Mouse (Mus musculus): Measurements from ENCODE around the gene Maml2. TPM values are rescaled to one million over a fixed set of nuclear protein-coding genes. Genes with fewer than 3 reads are reported as not detected.
A peak's percentile ranks its signal among the peaks of the same experiment; 100 is the strongest.

Maml2 gene
- polyA plus RNA-seq, 1 experiment = 1.3 TPM

DNA sequence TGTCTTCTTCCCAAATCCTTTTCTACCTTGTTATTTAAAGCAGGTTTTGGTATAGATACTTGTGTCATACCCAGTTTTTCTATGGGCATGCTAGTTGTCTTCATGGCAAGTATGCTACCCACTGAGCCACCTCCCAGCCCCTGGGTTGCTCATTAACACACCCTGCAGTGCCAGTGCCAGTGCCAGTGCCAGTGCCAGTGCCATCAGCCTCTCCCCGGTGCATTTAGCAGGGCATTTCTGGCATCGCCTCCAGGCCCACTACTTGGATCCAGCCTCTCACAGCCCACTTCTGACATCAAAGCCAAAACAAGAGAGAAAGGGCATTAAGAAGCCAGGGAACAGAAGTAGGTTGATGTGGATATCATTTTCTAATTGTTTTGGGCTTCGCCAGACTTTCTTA lies 133.9 kb downstream of the Maml2 start:
- H3K27me3 ChIP-seq (ENCODE audit: control insufficient read depth, insufficient read depth, insufficient read length) = no peaks in the 10 kb centered on the region
- H3K4me3 ChIP-seq = no peak overlapping the region
- TF ChIP-seq TCF3 (IDR thresholded peaks at IDR 0.05; ENCODE audit: insufficient read length, low read depth) (no peak), MYOD1 (IDR thresholded peaks at IDR 0.05; ENCODE audit: control insufficient read depth in 1 of 3, insufficient read length in 2 of 3, low read depth in 2 of 3) (no peak), USF1 (IDR thresholded peaks at IDR 0.05; ENCODE audit: low read depth) (no peak), SRF (IDR thresholded peaks at IDR 0.05; ENCODE audit: control insufficient read depth, insufficient read length, low read depth) (no peak), REST (IDR thresholded peaks at IDR 0.05; ENCODE audit: insufficient read depth, insufficient read length) (no peak), MYOG (IDR thresholded peaks at IDR 0.05; ENCODE audit: control insufficient read depth in 1 of 3, insufficient read depth in 1 of 3, insufficient read length in 2 of 3, low read depth in 2 of 3) (no peak), CEBPB (IDR thresholded peaks at IDR 0.05; ENCODE audit: insufficient read depth, poor library complexity, severe bottlenecking) (no peak), E2F4 (IDR thresholded peaks at IDR 0.05; ENCODE audit: insufficient read depth) (no peak), POLR2A (IDR thresholded peaks at IDR 0.05; ENCODE audit: insufficient read length, low read depth) (no peak), MAX (IDR thresholded peaks at IDR 0.05; ENCODE audit: low read depth) (no peak), POLR2AphosphoS2 (IDR thresholded peaks at IDR 0.05; ENCODE audit: insufficient read length, low read depth) (no peak), TCF12 (IDR thresholded peaks at IDR 0.05; ENCODE audit: insufficient read depth, poor library complexity, severe bottlenecking) (no peak)
- no peak overlapping the region for H3K4me2 ChIP-seq (ENCODE audit: low read depth)
- no peaks in the 10 kb centered on the region for H3K79me2 ChIP-seq (ENCODE audit: control insufficient read depth, insufficient read depth)
- H3ac ChIP-seq (ENCODE audit: control insufficient read depth, insufficient read length) = no peak overlapping the region
- no peaks in the 10 kb centered on the region for H3K36me3 ChIP-seq (ENCODE audit: control insufficient read depth, insufficient read depth)

- Histone ChIP-seq H3ac (ENCODE audit: control insufficient read depth, insufficient read length) (no peak overlapping the region), H3K4me3 (no peak overlapping the region), H3K27me3 (ENCODE audit: control insufficient read depth, insufficient read depth, insufficient read length) (no peaks in the 10 kb centered on the region), H3K36me3 (ENCODE audit: control insufficient read depth, insufficient read depth) (no peaks in the 10 kb centered on the region), H3K79me2 (ENCODE audit: control insufficient read depth, insufficient read depth) (no peaks in the 10 kb centered on the region), H3K4me2 (ENCODE audit: low read depth) (no peak overlapping the region)
- TF ChIP-seq MAX (IDR thresholded peaks at IDR 0.05; ENCODE audit: low read depth) (no peak), USF1 (IDR thresholded peaks at IDR 0.05; ENCODE audit: low read depth) (no peak), REST (IDR thresholded peaks at IDR 0.05; ENCODE audit: insufficient read depth, insufficient read length) (no peak), POLR2AphosphoS2 (IDR thresholded peaks at IDR 0.05; ENCODE audit: insufficient read length, low read depth) (no peak), TCF3 (IDR thresholded peaks at IDR 0.05; ENCODE audit: insufficient read length, low read depth) (no peak), POLR2A (IDR thresholded peaks at IDR 0.05; ENCODE audit: insufficient read length, low read depth) (no peak), MYOD1 (IDR thresholded peaks at IDR 0.05; ENCODE audit: control insufficient read depth in 1 of 3, insufficient read length in 2 of 3, low read depth in 2 of 3) (no peak), SRF (IDR thresholded peaks at IDR 0.05; ENCODE audit: control insufficient read depth, insufficient read length, low read depth) (no peak), E2F4 (IDR thresholded peaks at IDR 0.05; ENCODE audit: insufficient read depth) (no peak), CEBPB (IDR thresholded peaks at IDR 0.05; ENCODE audit: insufficient read depth, poor library complexity, severe bottlenecking) (no peak), TCF12 (IDR thresholded peaks at IDR 0.05; ENCODE audit: insufficient read depth, poor library complexity, severe bottlenecking) (no peak), MYOG (IDR thresholded peaks at IDR 0.05; ENCODE audit: control insufficient read depth in 1 of 3, insufficient read depth in 1 of 3, insufficient read length in 2 of 3, low read depth in 2 of 3) (no peak)
Measured at GRCm38 (mm10) chr9:13433501-13434090, 135.8 kb downstream of the Maml2 start.

GRCm38 (mm10) chr9:13440911-13441310 lies 143.2 kb downstream of the Maml2 start:
- no peak overlapping the region for H3ac ChIP-seq (ENCODE audit: control insufficient read depth, insufficient read length)
- H3K4me3 ChIP-seq = no peak overlapping the region
- no peak overlapping the region for H3K4me2 ChIP-seq (ENCODE audit: low read depth)
- no peaks in the 10 kb centered on the region for H3K27me3 ChIP-seq (ENCODE audit: control insufficient read depth, insufficient read depth, insufficient read length)
- no peaks in the 10 kb centered on the region for H3K79me2 ChIP-seq (ENCODE audit: control insufficient read depth, insufficient read depth)
- no peaks in the 10 kb centered on the region for H3K36me3 ChIP-seq (ENCODE audit: control insufficient read depth, insufficient read depth)
- TF ChIP-seq MAX (IDR thresholded peaks at IDR 0.05; ENCODE audit: low read depth) = no peak
- no peak for TF ChIP-seq TCF3 (IDR thresholded peaks at IDR 0.05; ENCODE audit: insufficient read length, low read depth)
- no peak for TF ChIP-seq POLR2AphosphoS2 (IDR thresholded peaks at IDR 0.05; ENCODE audit: insufficient read length, low read depth)
- TF ChIP-seq CEBPB (IDR thresholded peaks at IDR 0.05; ENCODE audit: insufficient read depth, poor library complexity, severe bottlenecking) = no peak
- TF ChIP-seq MYOD1 (IDR thresholded peaks at IDR 0.05; ENCODE audit: control insufficient read depth in 1 of 3, insufficient read length in 2 of 3, low read depth in 2 of 3) = no peak
- no peak for TF ChIP-seq USF1 (IDR thresholded peaks at IDR 0.05; ENCODE audit: low read depth)
- no peak for TF ChIP-seq POLR2A (IDR thresholded peaks at IDR 0.05; ENCODE audit: insufficient read length, low read depth)
- no peak for TF ChIP-seq TCF12 (IDR thresholded peaks at IDR 0.05; ENCODE audit: insufficient read depth, poor library complexity, severe bottlenecking)
- TF ChIP-seq MYOG (IDR thresholded peaks at IDR 0.05; ENCODE audit: control insufficient read depth in 1 of 3, insufficient read depth in 1 of 3, insufficient read length in 2 of 3, low read depth in 2 of 3) = no peak
- no peak for TF ChIP-seq E2F4 (IDR thresholded peaks at IDR 0.05; ENCODE audit: insufficient read depth)
- no peak for TF ChIP-seq REST (IDR thresholded peaks at IDR 0.05; ENCODE audit: insufficient read depth, insufficient read length)
- no peak for TF ChIP-seq SRF (IDR thresholded peaks at IDR 0.05; ENCODE audit: control insufficient read depth, insufficient read length, low read depth)

- no peaks in the 10 kb centered on the region for H3K79me2 ChIP-seq (ENCODE audit: control insufficient read depth, insufficient read depth)
- H3K4me3 ChIP-seq = no peak overlapping the region
- H3ac ChIP-seq (ENCODE audit: control insufficient read depth, insufficient read length) = no peak overlapping the region
- no peak for TF ChIP-seq POLR2AphosphoS2 (IDR thresholded peaks at IDR 0.05; ENCODE audit: insufficient read length, low read depth)
- TF ChIP-seq MYOG (IDR thresholded peaks at IDR 0.05; ENCODE audit: control insufficient read depth in 1 of 3, insufficient read depth in 1 of 3, insufficient read length in 2 of 3, low read depth in 2 of 3) = no peak
- no peaks in the 10 kb centered on the region for H3K36me3 ChIP-seq (ENCODE audit: control insufficient read depth, insufficient read depth)
- H3K4me2 ChIP-seq (ENCODE audit: low read depth) = peak overlapping the region; percentile 90
- no peaks in the 10 kb centered on the region for H3K27me3 ChIP-seq (ENCODE audit: control insufficient read depth, insufficient read depth, insufficient read length)
Measured at GRCm38 (mm10) chr9:13442012-13442735, 144.4 kb downstream of the Maml2 start.
